Mouse (Mus musculus) frontal cortex, postnatal 25 days (tissue): ENCODE data around the gene Itgb3.

ENCODE experiments used
- DNase-seq, 2 experiments: peaks; one replicate each; pipeline ENCODE4 v3.0.0; 2022; ENCODE audit warnings: low spot score in 2 of 2

Itgb3 gene

GRCm38 (mm10) chr11:104661106-104661505 lies 53.3 kb downstream of the Itgb3 start:
- no peak for DNase-seq

- DNase-seq: no peak
Measured at GRCm38 (mm10) chr11:104661531-104662205, 53.9 kb downstream of the Itgb3 start.

GRCm38 (mm10) chr11:104662573-104662972 lies 54.8 kb downstream of the Itgb3 start:
- DNase-seq: no peak

GRCm38 (mm10) chr11:104663241-104663877 lies 55.6 kb downstream of the Itgb3 start:
- no peak for DNase-seq

- DNase-seq: no peak
Measured at GRCm38 (mm10) chr11:104663878-104664261, 56.1 kb downstream of the Itgb3 start.

GRCm38 (mm10) chr11:104664441-104664840 lies 56.6 kb downstream of the Itgb3 start:
- DNase-seq: no peak

- no peak for DNase-seq
Measured at GRCm38 (mm10) chr11:104667399-104667798, 59.6 kb downstream of the Itgb3 start.

GRCm38 (mm10) chr11:104673412-104673811 lies 65.6 kb downstream of the Itgb3 start:
- DNase-seq: no peak

GRCm38 (mm10) chr11:104674768-104675167 lies 67.0 kb downstream of the Itgb3 start:
- no peak for DNase-seq

GRCm38 (mm10) chr11:104685548-104685947 lies 77.7 kb downstream of the Itgb3 start, which contains the start of gene Gm11639:
TSS of gene Gm11639 (plus strand) at chr11:104685707.
- no peak for DNase-seq

- DNase-seq: peak in 1 of 2 experiments; percentile 9
Measured at GRCm38 (mm10) chr11:104693235-104693634, 85.4 kb downstream of the Itgb3 start.

- no peak for DNase-seq
Measured at GRCm38 (mm10) chr11:104704097-104704496, 96.3 kb downstream of the Itgb3 start.

GRCm38 (mm10) chr11:104707084-104707483 lies 99.3 kb downstream of the Itgb3 start:
- DNase-seq: no peak
